Mouse (Mus musculus): ENCODE data around the gene Gm13285. TPM values are rescaled to one million over a fixed set of nuclear protein-coding genes. Genes with fewer than 3 reads are reported as not detected.

The Gm13285 gene
- polyA plus RNA-seq, 1 experiment from 2014 or later: 0.83 TPM

Other genes starting within 250 kb of the Gm13285 start
- gene Ifna15, start 241.4 kb upstream of the Gm13285 start, polyA plus RNA-seq (2017; shearing (Covaris generic)): not detected
- gene Ifna14, start 227.9 kb upstream of the Gm13285 start, polyA plus RNA-seq (2017; shearing (Covaris generic)): not detected
- gene Ifna9, start 207.3 kb upstream of the Gm13285 start, polyA plus RNA-seq (2017; shearing (Covaris generic)): not detected
- not detected for gene Ifna12, start 196.3 kb upstream of the Gm13285 start, polyA plus RNA-seq (2017; shearing (Covaris generic))
- not detected for gene C87499, start 165.3 kb upstream of the Gm13285 start, polyA plus RNA-seq (2017; shearing (Covaris generic))
- gene Ifna13, start 155.2 kb upstream of the Gm13285 start, polyA plus RNA-seq (2017; shearing (Covaris generic)): not detected
- gene Ifna16, start 122.7 kb upstream of the Gm13285 start, polyA plus RNA-seq (2017; shearing (Covaris generic)): not detected
- not detected for gene Ifna2, start 115.8 kb upstream of the Gm13285 start, polyA plus RNA-seq (2017; shearing (Covaris generic))
- gene Ifnab, start 108.3 kb upstream of the Gm13285 start, polyA plus RNA-seq (2017; shearing (Covaris generic)): not detected
- gene Gm26566, start 77.9 kb upstream of the Gm13285 start, polyA plus RNA-seq (2017; shearing (Covaris generic)): not detected
- 20.7 TPM for gene Klhl9, start 77.2 kb upstream of the Gm13285 start, polyA plus RNA-seq (2017; shearing (Covaris generic))
- gene Gm13271, start 44.8 kb upstream of the Gm13285 start, polyA plus RNA-seq (2017; shearing (Covaris generic)): not detected
- gene Gm13283, start 39.5 kb upstream of the Gm13285 start, polyA plus RNA-seq (2017; shearing (Covaris generic)): not detected
- gene Gm13290, start 25.8 kb upstream of the Gm13285 start, polyA plus RNA-seq (2017; shearing (Covaris generic)): not detected
- gene Gm13289, start 22.7 kb upstream of the Gm13285 start, polyA plus RNA-seq (2017; shearing (Covaris generic)): not detected
- gene Gm13272, start 19.8 kb upstream of the Gm13285 start, polyA plus RNA-seq (2017; shearing (Covaris generic)): not detected
- 0.43 TPM for gene Ifnz, start 17.5 kb upstream of the Gm13285 start, polyA plus RNA-seq (2017; shearing (Covaris generic))
- not detected for gene Gm13276, start 14.0 kb upstream of the Gm13285 start, polyA plus RNA-seq (2017; shearing (Covaris generic))
- not detected for gene Gm13277, start 11.0 kb upstream of the Gm13285 start, polyA plus RNA-seq (2017; shearing (Covaris generic))
- gene Gm13278, start 8.1 kb upstream of the Gm13285 start, polyA plus RNA-seq (2017; shearing (Covaris generic)): not detected
- gene Gm13275, start 5.2 kb upstream of the Gm13285 start, polyA plus RNA-seq (2017; shearing (Covaris generic)): not detected
- gene Gm13279, start 2.3 kb upstream of the Gm13285 start, polyA plus RNA-seq (2017; shearing (Covaris generic)): not detected
- not detected for gene Gm13287, start 3.6 kb downstream of the Gm13285 start, polyA plus RNA-seq (2017; shearing (Covaris generic))
- gene Gm13288, start 5.9 kb downstream of the Gm13285 start, polyA plus RNA-seq (2017; shearing (Covaris generic)): not detected
- not detected for gene Ifna7, start 16.6 kb downstream of the Gm13285 start, polyA plus RNA-seq (2017; shearing (Covaris generic))
- not detected for gene Ifna11, start 20.3 kb downstream of the Gm13285 start, polyA plus RNA-seq (2017; shearing (Covaris generic))
- gene Ifna6, start 27.8 kb downstream of the Gm13285 start, polyA plus RNA-seq (2017; shearing (Covaris generic)): not detected
- gene Ifna5, start 35.9 kb downstream of the Gm13285 start, polyA plus RNA-seq (2017; shearing (Covaris generic)): not detected
- not detected for gene Ifna4, start 42.2 kb downstream of the Gm13285 start, polyA plus RNA-seq (2017; shearing (Covaris generic))
- gene Ifna1, start 50.4 kb downstream of the Gm13285 start, polyA plus RNA-seq (2017; shearing (Covaris generic)): not detected
- gene Ifne, start 80.5 kb downstream of the Gm13285 start, polyA plus RNA-seq (2017; shearing (Covaris generic)): not detected

Measured in activated CD4-positive, CD25-positive, alpha-beta regulatory T cell, adult 9 weeks (primary cell).